Mouse (Mus musculus) CD4-positive helper T cell, adult 2 months (primary cell): Measurements from ENCODE around the gene Gm37240.

Experiments
- DNase-seq: peaks from one replicate; pipeline ENCODE4 v3.0.0-alpha.2; 2012; ENCODE audit warnings: low read depth, missing footprints, low spot score

Gm37240 gene

DNA sequence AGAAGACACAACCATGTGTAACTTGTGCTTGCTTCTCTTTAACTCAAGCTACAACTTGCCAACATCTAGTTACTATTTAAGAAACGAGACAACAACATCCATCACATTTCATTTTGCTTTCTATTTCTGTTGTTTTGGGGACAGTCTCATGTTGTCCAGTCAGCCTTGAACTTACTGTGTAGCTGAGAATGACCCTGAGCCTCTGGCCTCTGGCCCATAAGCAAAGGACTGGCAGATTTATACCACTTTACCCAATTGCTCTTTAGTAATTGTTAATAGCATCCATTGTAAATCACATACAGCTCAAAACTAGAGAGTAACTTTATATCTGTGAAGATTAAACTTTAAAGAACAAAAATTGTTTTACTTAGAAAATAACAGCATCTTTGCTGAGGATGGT lies 1345.4 kb downstream of the Gm37240 start:
- DNase-seq, result no peak

DNA sequence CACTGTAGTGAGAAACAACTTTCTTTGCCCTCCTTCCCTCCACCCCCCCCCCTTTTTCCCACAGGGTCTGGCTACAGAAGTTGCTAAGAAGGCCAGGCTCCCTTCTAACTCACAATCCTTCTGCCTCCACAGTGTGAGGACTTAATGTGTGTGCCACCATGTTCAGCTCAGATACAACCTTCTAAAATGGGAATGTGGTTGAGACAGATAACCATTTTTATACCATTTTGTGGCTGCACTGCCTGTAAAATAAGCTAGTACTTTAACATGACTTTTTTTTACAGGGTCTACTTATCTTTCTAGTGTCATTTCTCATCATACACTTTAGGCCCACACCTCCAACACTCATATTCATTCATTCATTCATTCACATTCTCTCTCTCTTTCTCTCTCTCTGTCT lies 1346.7 kb downstream of the Gm37240 start:
- no peak for DNase-seq

DNA sequence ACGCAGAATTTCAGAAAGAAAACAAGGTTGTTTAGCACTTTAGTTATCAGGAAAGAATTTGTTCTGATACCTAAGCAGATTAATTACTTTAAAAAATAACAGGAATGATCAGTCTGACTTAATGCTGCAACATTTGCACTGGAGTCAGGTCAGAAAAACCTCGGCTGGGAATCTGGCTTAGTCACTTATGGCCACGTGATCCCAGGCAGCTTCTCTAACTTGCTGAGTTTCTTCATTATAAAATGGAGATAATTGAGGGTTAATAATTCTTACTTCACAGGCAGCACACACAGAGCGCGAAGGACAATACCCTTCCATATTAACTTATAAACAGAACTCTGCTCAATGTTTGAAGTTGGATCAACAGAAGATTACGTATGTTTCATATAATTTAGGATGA lies 1350.3 kb downstream of the Gm37240 start:
- no peak for DNase-seq

DNA sequence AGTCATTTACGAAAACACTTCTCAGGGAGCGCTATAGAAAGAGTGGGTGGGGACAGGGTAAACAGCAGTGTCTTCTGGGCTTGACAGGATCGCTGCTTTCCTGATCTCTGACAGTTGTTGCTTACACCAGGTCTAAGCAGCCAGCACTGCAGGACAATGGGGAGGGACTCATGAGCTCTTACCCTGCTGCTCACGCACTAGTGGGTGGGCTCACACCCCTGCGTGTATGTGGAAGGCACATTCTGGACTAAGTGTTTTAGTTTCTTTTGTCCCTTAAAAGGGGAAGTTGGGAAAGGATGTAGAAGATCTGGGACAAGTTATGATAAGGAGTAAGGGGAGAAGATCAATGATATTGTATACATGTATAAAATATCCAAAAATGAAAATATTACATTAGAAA lies 1354.1 kb downstream of the Gm37240 start:
- no peak for DNase-seq

DNA sequence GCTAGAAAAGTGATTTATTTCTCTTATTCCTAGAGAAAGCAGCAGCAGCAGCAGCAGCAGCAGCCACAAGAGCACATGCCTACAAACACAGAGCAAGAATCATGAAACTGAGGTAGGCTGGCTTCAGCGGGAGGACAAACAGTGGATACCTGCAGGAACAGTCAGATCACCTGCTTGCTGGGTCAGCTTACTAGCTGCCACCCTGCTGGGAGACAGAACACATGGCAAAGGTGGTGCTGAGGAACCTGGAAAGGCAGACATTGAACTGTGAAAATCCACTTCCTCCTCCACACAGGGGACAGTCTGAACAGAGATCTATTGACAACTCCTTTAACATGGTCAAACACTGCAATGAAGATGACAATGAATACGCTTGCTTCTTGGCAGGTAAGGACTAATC lies 1358.3 kb downstream of the Gm37240 start:
- no peak for DNase-seq

- no peak for DNase-seq
Observed at GRCm38 (mm10) chr3:84524952-84525351, 1362.4 kb downstream of the Gm37240 start.

- DNase-seq, result no peak
Observed at GRCm38 (mm10) chr3:84516163-84516562, 1371.2 kb downstream of the Gm37240 start.

DNA sequence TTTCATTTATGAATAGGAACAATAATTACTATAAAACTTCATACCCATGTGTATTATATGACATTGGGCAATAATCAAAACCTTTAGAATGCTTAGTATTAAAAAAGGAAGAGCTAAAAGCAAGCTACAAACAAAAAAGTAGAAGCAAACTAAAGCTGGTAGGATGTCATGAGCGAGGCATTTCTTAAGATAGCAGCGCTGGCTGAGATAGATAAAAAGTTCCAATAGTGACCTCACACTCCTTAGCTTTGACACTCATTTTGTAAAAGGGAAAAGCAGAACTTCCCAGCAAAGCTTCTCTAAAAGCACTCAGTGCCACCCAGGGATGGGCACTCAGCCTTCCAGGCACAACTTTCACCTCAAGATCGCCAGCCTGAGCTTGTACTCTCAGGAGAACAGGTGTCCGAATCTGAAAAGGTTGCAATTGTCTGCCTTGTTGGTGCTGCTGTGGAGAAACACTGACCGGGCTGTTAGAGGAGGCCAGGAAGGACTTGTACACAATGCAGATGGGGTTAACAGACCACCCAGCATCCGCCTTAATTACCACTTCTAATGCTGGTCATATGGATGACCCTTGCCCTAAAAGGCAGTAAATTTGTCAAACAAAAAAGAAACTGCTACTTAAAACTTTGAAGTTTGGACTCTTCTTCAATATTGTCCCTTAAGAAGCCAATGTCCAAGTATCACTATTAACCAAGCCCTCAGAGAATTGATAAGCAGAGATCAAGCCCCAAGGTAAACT lies 1374.4 kb downstream of the Gm37240 start:
- DNase-seq, result no peak

DNA sequence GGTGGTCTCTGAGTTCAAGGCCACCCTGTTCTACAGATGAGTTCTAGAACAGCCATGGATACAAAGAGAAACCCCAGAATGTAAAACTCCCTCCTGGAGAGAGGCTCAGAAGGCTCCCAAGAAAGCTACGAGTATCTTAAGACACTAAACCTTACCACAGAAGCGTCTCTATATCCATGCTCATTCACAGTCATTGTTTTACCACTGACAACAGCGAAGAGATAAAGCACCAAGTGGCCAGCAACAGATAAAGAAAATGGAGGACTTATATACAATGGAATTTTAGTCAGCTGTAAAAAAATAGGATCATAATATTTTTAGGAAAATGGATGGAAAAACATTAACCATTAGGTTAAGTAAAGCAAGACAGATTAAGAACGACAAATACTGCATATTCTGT lies 1382.1 kb downstream of the Gm37240 start:
- DNase-seq, result no peak

DNA sequence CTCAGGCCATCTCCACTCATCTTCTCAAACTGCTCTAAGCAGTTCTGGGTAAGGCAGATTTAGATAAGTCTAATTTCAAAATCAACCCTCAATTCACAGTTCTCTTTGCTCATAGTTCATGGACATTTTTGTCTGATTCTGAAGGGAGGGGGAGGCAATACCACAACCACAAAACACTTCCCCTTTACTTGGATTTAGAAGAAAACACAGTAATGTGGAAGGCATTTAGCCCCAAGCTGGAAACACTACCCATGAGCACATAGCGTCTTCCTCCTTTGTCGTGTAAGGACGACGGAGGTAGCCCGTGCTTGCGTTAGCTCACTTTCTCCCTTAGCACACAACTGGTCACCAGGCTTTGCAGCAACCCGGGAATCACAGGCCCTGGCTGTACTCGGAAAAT lies 1383.0 kb downstream of the Gm37240 start:
- DNase-seq, result no peak

- DNase-seq, result no peak
Observed at GRCm38 (mm10) chr3:84502101-84502500, 1385.2 kb downstream of the Gm37240 start.

DNA sequence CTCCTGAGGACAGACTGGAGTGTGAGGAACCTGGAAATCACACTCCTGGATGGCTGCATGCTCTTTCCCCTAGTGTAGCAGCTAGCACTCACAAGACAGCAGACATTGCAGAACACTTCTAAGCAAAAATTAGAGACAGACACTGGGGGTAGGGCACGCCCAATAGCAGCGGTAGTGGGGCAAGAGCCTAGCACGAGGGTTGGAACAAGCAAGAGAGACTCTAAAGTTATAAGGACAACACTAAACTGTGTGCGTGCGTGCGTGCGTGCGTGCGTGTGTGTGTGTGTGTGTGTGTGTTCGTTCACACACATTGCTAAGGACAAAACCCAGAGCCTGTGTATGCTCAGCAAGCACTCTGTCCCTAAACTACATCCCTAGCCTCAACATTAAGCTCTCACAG lies 1386.8 kb downstream of the Gm37240 start:
- no peak for DNase-seq

- no peak for DNase-seq
Observed at GRCm38 (mm10) chr3:84497718-84498117, 1389.6 kb downstream of the Gm37240 start.

DNA sequence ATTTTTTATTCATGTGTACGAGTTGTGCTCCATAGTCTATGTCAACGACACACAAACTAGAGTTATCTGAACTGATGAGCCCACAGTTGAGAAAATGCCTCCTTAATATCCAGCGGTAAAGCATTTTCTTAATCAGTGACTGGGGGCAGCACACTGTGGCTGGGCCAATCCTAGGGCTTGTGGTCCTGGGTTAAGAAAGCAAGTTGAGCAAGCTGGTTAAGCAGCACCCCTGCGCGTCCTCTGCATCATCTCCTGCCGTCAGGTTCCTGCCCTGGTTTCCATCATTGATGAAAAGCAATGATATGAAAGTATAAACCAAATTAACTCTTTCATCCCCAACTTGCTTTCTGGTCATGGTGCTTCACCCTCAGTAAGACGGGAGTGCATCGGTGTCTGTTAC lies 1394.7 kb downstream of the Gm37240 start:
- DNase-seq, result no peak

DNA sequence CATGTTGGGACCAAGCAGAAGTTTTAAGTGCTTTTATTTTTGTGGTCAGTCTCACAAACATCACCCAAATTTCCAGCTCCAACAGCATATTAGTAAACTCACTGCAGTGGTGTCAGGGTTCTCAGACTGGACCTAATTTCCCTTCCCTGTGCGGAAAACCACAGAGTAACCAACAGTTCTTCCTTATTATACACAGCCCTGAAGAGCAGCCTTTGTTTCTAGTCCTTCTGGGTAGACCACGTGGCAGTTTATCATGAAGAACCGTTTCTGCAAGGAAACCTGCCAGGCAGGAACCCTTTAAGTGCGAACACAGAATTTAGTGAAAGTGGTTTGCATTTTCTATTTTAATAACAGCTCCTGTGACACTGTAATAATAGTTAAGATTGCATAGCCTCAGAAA lies 1395.2 kb downstream of the Gm37240 start:
- DNase-seq, result no peak

DNA sequence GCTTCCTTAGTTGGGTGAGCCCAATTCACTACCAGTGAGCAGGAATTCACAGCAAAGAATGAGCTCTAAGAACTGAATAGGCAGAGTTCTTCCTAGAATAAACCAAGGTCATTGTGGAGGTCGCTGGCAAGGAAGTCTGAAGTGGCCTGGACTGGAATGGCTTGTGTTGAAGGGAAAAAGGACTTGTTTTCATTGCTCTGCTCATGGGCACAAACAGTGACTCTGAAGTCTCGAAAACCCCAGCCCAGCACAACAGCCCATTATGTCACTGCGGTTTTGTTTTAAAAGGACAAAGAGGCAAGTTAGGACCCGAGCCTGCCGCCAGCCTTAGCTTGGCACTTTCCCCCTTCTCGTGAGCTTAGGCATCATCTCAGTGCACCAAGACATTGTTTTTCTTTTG lies 1398.6 kb downstream of the Gm37240 start:
- DNase-seq, result no peak

GRCm38 (mm10) chr3:84484891-84485290 lies 1402.4 kb downstream of the Gm37240 start:
- DNase-seq, result no peak

DNA sequence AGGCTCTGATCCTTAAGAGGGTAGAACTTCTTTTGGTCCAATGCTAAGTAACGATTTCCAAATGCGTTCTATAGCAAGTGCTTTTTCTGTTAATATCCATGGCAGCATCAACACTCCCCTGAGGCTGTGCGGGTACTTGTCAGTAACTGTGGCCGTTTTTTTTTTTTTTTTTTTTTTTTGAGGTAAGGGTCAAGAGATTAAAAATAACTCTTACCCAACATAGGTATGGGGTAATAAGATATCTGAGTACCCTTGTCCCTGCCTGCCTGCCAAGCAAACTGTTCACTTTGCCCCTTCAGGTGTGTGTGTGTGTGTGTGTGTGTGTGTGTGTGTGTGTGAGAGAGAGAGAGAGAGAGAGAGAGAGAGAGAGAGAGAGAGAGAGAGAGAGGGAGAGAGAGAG lies 1403.0 kb downstream of the Gm37240 start:
- no peak for DNase-seq

DNA sequence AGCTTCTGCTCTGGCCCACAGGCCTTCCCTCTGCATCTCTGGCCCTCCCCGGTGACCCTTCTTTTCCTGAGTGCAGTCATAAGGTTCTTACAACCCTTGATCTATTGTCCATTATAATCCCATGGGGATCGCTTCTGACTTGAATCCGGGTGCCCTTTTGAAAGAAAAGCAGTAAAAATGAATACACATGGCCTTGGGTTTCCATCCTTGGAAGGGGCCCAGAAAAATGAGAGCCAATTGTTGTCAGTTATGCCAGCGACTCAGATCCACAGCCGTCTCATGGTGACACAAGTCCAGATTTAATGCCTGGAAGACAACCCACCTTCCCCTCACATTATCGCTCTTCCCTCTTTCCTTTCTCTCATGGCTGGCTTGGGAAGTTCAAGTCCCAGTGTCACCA lies 1405.2 kb downstream of the Gm37240 start:
- no peak for DNase-seq

DNA sequence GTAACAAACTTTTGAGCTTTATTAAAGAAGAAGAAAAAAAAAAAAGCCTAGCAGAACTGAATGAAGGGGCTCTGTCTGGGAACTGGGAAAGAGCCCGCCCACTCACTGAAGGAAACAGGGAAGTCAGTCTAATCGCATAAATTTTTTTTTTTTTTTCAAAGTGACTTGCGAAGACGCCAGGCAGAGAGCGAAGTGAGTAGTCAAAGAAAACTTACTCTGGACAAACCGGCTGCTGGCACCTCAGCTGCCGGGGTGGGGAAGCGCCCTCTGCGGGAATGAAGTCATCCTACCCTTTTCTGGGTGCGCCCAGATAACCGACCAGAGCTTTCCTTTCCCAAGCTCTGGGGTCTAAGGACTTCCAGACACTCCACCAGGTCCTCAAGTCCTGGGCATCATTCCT lies 1406.2 kb downstream of the Gm37240 start:
- DNase-seq, result no peak

DNA sequence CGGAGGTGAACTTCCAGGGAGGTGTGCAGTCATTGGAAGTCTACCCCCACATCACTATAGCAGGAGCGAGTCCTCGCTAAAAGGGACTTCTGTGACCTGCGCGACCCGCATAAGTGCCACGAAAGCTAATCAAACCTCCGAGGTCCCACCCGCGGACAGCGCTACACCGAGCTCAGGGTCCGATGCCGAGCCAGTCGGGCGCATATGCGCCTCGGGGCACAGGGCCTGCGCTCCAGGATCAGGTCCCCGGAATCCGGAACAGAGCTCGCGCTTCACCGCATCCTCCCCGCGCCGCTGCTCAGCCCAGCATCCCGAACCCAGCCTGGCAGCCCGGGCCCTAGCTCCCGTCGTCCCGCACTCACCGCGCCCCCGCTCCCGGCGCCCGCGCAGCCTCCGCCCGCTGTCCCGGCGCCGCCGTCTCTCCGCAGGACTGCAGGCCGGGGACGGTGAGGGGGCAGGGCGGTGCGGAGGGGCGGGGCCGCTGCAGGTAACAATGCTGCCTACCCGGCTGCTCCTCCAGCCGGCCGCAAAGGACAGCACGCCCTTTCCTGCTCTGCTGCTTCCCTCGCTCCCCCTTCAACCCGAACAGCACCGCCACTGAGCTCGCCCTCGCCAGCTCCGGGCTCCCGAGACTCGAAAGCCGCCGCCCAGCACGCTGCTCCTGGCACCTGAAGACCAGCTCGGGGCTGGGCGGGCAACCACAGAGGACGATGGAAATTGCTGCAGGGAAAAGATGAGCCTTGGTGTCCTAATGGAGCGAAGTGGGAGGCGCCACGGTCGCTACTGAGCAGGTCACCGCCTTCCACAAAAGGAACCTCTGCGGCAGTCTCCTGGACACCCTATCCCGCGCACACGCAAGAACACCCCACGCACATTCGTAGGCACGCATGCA lies 1407.1 kb downstream of the Gm37240 start, which contains the start of gene Fhdc1:
Fhdc1 (minus strand) TSS at position 424 of the 892 bp plus-strand sequence.
- DNase-seq, result peak; percentile 65

- DNase-seq, result peak; percentile 35
Observed at GRCm38 (mm10) chr3:84479293-84480005, 1407.9 kb downstream of the Gm37240 start.
